Mouse (Mus musculus) skeletal muscle tissue, adult 2 months (tissue): Measurements from ENCODE around the gene Ensa.
A peak's percentile ranks its signal among the peaks of the same experiment; 100 is the strongest.
"Not testable (repeated sequence)": the region's sequence is repeated elsewhere in the genome, so short reads cannot be mapped to it uniquely, and the experiment has no call there.

Source experiments
- DNase-seq: peaks from one replicate; pipeline ENCODE4 v3.0.0-alpha.2; 2012; ENCODE audit warnings: low read depth, low spot score

The Ensa gene

DNA sequence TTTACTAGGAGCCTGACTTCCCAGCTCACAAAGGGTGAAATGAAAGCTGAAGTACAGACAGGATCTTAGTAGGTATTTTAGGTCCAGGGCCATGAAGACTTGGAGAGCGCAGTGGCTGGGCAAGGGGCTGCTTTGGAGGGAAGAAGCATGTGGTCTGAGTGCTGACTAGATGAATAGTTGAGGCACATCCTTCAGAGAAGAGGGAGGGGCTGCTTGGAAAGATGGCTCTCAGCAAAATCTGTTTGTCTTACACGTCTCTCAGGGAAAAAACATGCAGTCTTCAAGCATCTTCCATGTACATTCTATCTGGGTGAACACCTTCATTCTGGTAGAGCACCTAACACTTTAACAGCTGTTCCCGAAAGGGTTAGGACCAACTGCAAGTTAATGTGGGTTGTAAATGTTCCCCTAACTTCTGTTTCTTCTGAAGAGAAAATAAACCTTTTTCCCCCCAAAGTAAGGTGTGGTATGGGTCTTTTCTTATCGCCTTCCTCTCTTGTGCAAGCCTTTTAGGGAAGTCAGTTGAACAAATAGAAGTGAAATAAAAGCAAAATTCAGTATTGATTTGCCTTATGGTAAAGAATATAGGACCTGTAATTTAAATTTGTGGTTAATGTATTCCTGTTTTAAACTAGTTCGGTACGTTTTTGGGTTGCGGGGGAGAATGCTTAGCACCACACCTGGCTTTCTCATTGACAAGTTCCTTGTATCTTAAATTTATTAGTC lies 38.1 kb downstream of the Ensa start:
- no peak for DNase-seq

DNA sequence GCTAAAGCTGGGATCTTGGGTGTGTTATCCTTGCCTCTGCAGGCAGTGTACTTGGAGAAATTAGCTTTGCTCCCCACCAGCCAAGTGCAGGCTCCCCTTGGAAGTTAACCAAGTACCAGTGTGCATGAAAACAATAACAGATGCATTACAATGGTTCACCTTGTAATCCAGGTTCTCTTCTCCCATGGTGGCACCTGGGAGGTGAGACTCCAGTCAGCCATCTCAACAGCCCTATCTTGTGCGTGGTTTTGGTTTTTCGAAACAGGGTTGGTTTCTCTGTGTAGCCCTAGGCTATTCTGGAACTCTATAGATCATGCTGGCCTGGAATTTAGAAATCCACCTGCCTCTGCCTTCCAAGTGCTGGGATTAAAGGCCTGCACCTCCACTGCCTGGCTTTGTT lies 38.7 kb downstream of the Ensa start:
- DNase-seq = no peak

DNA sequence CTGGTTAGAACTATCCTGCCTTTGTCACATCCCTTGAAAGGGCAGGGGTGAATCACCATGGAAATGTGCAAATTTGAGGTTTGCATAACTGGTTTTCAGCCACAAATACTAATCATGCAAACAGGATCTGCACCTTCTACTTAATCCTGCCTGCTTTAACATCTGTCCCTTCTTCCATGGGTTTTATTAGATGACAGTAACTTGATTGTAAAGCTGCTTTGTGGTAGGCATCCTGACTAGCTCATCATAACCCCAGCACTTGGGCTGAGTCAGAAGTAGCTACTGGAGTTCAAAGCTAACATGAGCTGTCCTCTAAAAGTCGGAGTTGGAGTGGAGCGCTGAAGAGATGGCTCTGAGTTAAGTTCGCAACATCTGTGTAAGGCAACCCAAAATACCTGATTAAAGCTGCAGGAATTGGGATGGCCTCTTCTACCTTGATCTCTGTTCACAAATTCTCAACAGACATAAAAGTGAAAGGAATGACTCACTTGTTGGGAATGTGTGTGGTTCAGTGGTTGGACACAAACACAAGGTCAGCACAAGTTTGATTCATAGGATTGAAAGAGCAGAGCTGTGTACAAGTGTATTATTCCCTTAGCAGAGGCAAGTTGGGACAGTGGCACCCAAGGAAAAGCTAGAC lies 39.3 kb downstream of the Ensa start:
- DNase-seq = no peak

DNA sequence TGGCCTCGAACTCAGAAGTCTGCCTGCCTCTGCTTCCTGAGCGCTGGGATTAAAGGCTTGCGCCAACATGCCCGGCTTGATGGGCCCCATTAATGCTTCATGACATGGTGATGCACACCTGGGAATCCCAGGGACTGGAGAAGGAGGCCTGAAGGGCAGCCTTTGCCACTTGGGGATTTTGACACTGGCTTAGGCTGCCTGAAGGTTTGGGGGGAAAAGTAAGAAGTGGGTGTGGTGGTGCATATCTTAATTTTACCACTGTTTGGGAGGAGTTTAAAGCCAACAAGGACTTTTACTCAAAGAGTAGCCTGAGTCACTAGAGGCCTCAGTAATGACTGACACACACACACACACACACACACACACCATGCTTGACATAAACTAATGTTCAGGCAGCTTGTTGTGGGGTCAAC lies 40.2 kb downstream of the Ensa start:
- no peak for DNase-seq

DNA sequence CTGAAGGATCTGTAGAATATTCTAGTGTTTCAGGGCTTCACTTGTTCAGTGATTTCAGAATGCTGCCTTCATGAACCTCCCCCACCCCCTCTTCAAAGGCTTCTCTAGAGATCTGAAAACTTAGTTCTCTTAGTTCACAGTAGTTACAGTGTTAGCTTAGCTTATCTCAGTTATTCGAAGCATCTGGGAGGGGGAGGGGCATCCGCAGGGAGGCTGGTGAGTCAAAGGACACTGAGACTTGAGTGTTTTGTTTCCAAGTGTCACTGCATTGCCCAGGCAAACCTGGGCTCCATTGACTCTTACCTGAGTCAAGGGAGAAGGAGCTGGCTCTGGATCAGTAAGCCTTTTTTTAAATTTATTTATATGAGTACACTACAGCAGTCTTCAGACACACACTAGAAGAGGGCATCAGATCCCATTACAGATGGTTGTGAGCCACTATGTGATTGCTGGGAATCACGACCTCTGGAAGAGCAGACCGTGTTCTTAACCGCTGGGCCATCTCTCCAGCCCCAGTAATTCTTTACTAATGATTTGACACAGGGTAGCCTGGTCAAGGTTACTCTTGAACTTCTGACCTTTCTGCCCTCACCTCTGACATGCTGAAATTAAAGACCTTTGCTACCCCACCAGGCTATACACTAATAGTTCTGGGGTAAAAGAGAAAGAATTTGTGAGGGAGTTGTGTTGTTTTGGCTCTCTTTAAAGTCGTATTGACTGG lies 41.5 kb downstream of the Ensa start:
- no peak for DNase-seq

DNA sequence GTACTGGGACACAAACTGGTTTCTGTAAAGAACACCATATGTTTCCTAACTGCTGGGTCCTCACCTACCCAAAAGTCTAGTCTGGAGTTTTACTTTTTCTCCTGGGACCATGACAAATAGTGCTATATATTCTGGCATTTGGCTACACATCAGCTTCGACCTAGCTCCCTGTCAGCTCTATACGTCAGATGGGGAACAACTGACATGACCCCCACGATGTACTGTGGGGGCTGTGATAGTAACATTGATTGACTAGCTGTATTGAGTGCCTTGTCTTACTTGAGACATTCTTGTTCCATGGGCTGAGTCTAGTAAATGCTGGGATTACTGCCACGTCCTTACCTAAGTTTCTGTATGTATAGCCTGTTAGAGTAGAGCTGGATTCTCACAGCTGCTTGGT lies 42.7 kb downstream of the Ensa start:
- DNase-seq = no peak

DNA sequence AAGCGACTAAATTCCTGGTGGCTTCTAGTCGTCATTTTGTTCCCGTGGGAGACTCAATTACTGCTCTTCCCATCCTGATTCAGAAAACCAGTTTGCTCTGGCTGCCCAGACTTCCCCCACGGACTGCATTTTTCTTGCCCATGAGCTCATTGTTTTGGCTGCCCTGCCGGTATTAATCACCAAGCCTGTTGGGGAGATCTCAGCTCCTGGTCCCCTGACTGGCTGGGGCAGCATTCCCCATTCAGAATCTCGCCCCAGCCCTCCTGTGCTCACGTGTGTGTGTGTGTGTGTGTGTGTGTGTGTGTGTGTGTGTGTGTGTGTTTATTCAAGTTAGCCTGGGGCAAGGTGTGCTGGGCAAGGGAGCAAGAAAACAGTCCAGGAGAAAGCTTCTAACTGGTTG lies 43.2 kb downstream of the Ensa start:
- DNase-seq = peak; percentile 81

DNA sequence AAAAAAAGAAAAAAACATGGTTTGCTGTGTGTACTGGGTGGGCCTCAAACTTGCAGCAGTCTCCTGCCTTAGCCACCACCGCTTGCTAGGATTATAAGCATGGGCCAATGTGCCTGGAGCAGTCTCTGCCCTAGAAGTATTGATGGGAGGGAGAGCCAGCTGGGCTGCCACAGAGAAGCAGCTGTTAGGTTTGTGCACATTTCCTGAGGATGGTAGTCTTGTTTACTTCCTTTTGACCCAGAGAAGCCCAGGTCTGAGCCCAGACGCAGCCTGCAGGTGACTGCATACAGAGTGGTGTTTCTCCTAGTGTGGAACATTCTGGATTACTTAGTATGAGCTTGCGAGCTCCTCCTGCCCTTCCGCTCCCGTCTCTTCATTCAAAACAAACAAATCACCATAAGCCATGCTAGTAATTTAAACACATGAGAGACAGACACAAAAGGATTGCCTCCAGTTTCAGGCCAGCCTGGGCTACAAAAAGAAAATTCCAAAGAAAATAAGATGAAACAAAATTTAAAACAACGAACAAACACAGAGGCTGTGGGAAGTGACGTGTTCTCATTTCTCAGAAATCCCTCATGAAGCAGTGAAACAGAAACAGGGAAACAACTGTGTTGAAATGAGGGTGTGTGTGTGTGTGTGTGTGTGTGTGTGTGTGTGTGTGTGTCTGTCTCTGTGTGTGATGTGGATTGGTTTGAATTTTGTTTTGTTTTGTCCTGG lies 44.0 kb downstream of the Ensa start:
- no peak for DNase-seq

DNA sequence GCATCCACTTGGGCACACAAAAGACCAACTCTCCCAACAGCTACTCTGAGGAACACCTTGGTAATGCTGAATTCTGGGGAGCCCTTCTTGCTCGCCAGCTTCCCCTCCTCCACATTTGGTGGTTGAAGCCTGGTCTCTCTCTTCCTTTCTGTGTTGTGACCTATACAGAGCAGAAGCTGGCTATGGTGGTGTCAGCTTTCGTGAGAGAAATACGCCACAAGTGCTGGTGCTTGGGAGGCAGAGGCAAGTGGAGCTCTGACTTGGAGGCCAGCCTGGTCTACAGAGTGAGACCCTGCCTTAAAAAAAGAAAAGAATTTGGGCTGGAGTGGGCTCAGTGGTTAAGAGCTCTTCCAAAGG lies 44.5 kb downstream of the Ensa start:
- DNase-seq = no peak

DNA sequence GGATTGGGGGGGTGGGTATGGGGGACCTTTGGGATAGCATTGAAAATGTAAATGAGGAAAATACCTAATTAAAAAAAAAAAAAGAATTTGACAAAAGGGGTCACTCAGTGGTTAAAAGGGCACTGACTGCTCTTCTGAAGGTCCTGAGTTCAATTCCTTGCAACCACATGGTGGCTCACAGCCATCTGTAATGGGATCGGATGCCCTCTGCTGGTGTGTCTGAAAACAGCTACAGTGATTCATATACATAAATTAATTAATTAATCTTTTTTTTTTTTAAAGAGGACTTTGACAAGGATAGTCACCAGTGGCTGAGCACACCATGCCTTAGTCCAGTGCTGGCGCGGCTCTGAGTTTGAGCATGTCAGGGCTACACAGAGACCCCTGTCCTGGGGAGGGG lies 45.6 kb downstream of the Ensa start:
- DNase-seq = not testable (repeated sequence)

DNA sequence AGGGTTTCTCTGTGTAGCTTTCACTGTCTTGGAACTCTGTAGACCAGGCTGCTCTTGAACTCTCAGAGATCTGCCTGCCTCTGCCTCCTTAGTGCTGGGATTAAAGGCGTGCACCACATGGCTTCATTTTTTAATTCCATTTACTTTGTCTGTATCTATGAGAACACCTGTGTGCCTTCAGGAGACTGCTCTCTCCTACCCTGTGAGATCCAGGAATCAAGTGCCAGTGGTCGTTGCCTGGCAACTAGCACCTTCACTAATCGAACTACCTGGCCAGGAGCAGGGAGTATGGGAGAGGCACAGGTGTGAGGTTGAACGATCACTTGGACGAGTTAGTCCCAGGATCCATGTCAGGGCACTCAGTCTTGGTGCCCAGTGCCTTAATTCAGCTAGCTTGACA lies 46.4 kb downstream of the Ensa start:
- DNase-seq = no peak

DNA sequence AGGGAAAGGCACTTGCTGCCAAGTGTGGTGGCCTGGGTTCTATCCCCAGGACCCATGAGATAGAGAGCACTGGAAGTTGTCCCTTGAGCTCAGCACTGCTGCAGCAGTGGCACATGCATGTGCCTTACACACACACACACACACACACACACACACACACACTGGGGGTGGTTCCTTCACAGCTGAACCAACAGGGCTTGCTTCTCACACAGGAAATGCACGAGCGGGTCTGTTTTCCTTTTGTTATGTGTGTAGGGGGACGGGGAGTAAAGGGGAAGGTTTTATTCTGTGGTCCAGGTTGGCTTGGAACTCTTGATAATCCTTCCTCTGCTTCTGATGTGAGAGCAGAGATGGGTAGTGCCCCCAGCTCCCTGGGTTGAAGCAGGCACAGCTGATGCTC lies 47.7 kb downstream of the Ensa start:
- no peak for DNase-seq

DNA sequence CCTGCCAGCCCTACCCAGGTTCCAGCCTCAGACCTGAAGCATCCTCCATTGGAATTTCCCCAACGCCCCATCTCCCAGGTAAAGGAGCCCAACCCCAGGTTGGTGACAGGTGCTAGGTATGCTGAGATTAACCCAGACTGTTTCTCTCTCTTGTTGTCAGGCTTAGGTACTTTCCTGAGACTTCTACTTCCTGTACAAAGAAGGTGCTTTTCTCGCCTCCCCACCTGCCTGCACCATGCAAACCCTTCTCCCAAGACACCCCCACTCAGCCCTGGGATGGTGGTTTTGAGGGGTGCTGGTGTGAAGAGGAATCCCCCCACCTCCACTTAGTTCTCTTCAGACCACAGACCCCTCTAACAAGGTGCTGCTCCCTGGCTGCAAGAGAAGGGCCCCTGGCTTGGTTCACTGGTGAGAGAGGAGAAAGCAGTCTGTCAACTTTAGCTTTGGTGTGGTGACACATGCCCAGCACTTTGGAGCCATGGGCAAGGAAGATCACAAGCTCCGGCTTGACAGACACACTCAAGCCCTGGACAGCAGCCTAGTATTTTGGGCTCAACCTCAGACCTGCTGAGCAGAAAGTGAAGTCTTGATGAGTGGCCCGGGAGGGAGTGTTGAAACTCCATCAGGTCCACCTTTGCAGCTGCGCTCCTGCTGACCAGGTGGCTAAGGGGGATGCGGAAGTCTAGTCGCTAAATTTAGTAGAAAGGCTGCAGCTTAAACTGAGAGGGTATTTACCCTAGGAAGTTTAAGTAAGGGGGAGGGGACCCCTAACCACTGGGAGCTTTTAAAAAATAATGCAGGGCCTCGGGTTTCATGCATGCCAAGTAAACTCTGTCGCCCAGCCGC lies 48.3 kb downstream of the Ensa start:
- peak; percentile 81 for DNase-seq

DNA sequence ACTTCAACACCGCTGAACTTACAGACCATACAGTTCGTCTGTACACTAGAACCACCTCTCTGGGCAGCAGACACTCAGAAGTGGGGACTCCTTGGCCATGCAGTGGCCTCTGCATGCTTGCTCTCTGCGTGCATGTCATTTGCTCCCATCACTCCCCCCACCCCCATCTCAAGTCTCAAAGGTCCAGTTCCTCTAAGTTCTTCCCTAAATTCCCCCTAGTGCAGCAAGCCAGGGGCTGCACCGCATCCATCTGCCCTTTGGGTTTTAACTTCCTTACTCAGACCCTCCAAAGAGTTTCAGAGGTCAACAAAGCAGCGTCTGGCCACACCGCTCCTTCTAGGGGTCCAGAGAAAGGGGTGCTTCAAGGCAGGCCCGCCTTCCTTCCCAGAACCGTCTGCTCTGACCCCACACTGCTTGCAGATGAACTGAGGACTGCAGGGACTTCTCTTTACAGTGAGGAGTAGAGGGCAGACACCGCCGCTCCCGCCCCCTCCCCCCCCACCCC lies 49.0 kb downstream of the Ensa start:
- no peak for DNase-seq

DNA sequence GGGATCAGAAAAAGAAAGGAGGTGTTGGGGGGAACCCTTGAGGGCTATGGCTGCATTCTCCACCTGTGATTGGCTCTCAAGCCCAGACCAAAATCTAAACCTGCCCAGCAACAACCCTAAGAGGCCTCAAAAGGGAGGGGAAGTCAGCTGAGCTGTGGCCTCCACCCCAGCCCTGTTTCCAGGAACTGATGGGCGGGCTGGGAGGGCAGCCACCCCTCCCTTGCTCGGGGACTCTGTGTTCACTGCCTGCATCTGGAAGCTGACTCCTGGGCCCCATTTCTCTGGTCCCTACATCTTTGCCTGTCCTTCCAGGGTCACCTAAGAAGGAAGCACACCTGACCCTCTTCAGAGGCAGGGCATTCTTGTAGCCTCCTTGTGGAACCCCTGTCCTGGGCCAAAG lies 49.4 kb downstream of the Ensa start:
- peak; percentile 98 for DNase-seq

DNA sequence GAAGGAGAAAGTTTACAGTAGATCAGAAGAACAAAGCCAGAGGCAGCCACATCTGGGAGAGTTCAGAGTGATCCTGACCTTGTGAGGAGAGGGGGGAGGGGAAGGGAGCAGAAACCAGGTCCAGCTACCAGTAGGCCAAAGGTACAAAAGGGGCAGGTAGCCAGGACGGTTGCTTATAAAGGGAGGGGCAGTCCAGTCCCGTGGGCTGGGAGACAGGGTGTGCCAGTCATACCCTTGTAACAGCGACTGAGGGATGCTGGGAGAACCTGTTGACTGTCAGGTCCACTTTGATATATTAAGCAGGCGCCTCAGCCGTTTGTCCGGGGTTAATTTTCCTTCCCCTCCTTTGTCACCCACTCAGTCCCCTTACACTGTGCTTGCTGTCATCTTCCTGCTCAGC lies 50.0 kb downstream of the Ensa start:
- DNase-seq = peak; percentile 77

DNA sequence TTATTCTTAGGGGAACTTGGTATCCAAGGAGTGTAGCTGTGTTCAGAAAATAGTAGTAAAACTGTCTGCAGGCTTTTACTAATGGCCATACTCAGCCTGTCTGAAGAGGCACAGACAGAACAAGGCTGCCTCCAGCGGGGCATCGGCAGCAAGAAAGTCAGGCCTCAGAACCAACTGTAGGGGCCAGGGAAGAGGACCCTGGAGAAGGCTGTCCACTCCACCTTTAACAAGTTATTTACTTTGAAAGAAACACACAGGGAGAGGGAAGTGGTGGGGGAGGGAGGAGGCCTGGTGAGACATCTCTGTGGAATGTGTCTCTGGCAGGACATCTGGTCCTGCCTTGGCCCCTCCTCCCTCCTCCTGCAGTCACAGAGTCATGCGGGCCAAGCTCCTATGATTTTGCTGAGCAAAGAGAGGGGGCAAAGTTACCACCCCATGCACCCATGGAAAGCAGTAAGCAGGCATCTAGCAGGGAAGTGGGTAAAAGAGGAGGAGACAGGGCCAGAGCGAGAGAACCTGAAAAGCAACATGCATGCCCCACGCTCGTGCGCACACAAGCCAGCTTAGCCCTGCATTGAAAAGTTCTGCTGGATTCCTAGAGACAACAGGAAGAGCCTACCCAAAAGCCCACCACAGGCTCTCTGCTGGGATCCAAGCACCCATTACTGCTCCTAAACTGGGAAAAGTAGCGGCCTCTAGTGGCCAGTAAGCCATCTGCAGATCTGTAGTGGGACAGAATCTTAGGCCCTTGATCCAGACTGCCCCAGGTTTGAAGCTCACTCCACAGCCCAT lies 50.7 kb downstream of the Ensa start:
- DNase-seq = peak; percentile 96

DNA sequence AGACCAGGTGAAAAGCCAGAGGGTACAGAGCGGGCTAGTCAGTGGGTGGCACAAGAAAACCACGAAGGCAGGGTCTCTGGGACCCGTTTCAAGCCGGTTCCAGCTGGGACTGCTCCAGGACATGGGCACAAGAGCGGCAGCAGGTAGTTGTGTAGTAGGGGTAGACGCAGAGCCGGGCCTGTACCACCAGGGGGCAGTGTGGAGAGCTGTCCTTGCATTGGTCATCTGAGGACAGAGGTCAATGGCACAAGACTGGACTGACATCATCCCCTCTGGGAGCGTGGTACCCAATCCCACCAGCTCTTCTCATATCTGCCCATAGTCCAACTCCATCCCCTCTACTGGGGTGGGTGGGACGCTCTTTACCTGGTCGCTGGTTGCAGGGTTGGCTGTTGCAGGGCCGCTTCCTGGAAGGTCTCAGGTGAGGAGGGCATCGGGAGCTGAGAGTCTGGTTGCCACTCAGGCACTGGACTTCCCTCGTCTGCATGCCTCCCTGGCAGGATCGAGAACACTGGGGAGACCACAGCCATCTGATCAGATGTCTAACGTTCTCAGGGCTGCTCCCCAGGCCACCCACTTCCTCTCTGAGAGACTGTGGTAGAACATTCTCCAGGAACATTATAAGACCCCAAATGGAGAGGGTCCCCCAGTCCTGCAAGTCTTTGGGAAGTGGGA lies 52.1 kb downstream of the Ensa start:
- peak; percentile 88 for DNase-seq

DNA sequence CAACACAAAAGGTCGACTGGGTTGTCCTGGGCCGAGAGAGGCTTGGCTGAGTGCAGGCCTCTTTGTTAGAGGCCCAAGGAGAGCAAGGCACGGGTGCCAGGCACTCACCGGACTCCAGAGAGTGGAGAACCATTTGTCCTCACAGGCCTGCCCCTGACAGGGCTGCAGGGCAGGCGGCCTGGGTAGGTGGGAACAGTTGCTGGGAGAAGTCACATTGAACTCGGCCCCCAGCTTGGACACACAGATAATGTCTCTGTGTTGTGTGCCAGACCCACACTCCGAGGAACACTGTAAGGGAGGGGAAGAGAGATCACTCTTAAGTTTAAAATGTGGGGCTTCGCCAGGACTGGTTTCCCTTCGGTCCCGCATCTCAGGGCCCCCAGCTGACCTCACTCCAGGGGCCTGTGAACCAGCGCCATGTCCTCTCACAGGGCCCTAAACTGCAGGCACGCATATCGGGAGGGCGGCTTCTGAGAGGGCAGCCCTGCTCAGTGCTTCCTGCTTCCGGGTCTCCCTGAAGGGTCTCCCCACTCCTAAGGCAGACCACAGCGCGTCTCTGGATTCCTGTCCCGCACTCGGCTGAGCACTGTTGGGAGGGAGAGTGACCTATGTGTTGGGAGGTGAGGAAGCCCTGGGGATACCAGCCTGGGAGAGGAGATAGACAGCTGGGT lies 52.8 kb downstream of the Ensa start:
- no peak for DNase-seq
